Mouse (Mus musculus): Measurements from ENCODE around the gene Arl5c. TPM values are rescaled to one million over a fixed set of nuclear protein-coding genes. Genes with fewer than 3 reads are reported as not detected.

Arl5c gene
- total RNA-seq, 4 experiments from 2014 or later = 1.5 to 2.1 (median 1.7) TPM

DNA sequence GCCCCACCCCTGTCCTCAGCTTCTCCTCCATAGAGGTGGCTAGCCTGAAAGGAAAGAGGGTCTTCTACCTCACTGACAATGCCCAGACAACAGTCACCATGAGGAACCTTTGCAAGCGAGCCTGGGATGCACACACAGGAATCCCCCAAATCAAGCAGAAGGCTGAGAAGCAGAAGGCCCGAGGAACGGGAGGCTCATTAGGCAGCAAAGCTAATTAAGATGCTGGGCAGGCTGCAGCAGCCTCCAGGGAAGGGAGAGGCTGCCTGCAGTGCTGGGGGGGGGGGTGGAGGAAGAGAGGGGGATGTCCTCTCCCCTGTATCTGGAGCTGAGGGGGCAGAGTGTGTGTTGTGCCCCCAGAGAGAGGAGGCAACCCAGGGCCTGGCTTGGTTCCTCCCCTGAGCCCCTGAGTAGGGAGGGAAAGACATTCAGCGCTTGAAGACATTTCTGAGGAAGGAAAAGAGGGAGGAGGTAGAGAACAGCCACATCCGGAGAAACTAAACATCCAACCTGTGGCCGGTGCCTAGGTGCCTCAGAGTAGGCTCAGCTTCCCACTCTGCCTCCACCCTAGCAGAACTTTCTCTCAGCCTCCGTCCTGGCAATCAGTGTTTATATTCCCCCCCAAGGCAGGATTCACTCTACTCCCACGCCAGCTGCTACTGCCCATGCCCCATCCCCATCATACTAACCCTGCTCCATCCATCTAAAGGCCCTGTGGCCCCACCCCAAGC, 24.1 kb upstream of the Arl5c start:
- no peak for DNase-seq (ENCODE audit: low spot score in 2 of 2)

DNA sequence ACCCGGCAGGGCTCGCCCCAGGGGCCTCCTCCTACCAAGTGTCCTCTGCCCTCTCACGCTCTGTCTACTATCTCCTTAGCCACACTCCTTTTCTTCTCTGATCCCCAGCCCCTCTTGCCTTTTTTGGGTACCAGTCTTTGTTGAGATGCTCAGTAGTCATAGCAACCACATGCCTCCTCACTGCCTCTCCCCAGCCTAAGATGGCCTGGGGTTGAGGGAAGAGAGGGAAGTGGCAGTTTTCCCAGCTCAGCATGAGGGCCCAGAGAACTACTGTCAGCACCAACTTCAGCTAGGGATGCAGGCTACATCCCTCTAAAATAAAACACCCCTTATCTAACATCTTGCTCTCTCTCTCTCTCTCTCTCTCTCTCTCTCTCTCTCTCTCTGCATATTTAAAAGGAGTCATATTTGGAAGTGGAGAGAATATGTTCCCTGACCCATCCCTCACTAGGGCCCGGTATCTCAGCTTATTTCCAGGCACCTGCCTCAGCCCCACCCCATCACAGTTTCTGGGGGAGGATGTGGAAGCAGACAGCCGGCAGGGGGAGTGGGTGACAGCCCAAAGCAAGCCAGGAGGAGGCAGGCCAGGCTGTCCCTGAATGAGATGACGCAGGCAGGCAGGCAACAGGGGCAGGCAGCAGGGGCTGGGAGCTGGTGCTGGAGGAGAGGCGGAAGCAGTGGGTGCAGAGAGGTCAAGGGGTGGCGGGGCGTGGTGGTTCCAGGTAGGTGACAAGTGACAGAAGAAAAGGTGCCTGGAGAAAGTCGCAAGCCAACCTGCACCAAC, 23.1 kb upstream of the Arl5c start:
- DNase-seq (ENCODE audit: low spot score in 2 of 2) = peak in 1 of 2 experiments; percentile 90

DNA sequence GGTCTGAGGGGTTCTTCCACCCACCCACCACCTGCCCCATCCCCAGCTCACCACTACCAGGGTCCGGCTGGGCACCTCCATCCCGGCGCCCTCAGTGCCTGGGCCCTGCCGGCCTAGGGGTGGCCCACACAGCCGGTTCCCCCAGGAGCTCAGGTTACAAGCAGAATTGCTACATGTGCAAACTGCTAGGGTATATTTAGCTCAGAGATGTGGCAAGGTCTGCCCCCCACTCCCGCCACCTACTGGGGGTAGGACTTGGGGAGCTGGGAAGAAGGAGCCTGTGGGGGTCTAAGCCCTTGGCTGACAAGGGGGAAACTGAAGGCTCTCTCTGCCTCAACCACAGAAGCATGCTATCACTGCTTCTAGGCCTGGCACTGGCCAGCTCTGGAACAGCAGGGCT, 22.2 kb upstream of the Arl5c start:
- no peak for DNase-seq (ENCODE audit: low spot score in 2 of 2)

DNA sequence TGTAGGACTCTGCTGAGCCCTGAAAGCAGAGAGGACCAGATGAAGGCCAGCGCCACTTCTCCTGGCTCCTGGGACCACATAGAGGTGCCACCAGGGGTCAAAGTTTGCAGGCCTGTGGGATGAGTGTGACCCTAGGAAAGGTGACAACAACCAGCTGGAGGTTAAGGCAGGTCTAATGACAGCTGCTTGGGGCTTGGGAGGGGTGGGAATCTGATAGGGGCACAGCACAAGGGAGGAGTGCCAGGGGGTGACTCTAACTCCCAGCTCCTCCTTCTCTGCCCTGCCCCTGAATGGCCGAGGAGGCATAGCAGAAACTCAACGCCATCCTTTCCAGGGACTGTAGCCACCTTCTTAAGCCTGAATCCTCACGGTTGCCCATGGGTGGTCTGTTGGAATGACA, 20.8 kb upstream of the Arl5c start:
- DNase-seq (ENCODE audit: low spot score in 2 of 2) = no peak

DNA sequence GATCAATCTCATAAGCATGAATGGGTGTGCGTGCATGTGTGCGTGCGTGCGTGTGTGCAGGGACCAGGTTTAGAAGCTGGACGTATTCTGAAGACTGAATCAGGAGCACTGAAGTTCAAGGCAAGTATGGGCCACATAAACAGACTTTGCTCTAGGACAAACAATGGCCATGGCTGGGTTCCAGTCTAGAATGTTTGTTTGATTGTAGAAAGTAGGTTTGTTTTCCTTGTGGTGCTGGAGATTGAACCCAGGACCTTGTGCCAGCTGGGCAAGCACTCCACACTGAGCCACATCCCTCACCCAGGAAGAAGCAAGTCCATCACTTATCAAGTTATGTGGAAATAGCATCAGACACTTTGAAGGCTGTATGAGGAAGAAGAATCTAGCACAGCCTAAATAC, 20.2 kb upstream of the Arl5c start:
- DNase-seq (ENCODE audit: low spot score in 2 of 2) = no peak

DNA sequence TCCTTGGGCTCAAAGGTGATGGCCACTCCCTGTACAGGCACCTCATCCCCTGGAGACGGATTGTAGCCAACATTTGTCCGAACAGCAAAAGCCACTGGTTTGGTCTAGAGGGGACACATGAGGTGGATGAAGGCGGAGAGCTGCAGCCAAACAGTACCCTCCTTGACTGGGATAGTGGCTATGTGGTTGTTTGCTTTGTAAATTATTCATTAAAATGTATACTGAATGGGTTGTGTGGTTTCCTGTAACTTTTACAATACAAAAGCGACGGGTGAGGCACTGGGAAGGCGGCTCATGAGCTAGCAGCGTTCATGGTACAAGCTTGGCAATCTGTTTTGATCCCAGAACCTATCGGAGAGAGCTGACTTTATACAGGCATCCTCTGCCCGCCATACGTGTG, 16.9 kb upstream of the Arl5c start:
- no peak for DNase-seq (ENCODE audit: low spot score in 2 of 2)

DNA sequence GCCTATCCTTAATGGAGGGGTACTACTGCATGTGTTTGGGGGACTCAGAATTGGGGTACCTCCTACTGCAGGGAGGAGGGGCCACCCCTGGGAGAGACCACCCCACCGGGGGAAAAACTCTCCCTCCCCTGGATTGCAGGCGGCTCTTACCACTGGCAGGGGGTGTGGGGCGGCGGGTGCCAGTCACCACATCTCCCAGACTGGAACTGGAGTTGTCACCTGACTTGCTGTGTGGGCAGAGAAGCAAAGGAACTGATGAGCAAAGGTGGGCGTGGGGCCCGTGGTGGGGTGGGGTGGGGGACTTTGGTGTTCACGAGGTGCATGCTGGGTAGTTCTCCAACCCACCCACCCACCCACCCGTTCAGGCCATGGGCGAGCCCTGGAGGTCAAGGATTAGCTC, 15.7 kb upstream of the Arl5c start:
- DNase-seq (ENCODE audit: low spot score in 2 of 2) = no peak

DNA sequence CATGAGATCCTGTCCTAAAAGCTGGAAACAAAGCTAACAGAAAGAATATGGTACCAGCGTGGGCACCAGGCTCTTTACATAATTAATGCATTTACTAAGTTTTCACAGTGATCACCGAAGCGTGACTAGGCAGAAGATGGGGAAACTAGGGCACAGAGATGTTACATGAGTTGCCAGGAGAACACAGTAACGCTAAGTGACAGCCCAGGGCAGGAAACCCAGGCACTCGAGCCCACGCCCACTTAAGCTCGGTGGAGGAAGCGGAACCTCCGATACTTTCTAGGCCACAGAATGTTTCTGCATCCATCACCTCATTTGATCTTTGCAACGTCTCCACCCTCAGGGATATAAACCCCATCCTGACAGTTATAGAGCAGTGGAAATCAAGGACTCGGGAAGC, 12.1 kb upstream of the Arl5c start:
- DNase-seq (ENCODE audit: low spot score in 2 of 2) = no peak

DNA sequence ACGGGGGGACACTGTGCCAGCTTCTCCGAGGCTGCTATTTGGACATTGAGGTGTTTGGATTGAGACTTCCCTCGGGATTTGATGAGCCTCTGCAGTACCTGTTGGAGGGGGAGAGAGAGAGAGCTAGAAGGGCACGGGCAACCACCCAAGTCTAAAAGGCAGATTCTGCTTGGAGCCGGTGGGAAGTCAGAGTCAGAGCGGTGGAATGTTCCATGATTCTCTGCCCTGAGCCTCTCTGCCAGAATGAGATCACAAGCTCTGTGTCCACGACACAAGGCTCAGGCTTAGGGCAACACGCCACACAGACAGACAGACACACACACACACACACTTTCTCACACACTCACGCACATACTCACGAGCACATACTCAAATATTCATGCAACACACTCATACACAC, 9.7 kb upstream of the Arl5c start:
- DNase-seq (ENCODE audit: low spot score in 2 of 2) = no peak

DNA sequence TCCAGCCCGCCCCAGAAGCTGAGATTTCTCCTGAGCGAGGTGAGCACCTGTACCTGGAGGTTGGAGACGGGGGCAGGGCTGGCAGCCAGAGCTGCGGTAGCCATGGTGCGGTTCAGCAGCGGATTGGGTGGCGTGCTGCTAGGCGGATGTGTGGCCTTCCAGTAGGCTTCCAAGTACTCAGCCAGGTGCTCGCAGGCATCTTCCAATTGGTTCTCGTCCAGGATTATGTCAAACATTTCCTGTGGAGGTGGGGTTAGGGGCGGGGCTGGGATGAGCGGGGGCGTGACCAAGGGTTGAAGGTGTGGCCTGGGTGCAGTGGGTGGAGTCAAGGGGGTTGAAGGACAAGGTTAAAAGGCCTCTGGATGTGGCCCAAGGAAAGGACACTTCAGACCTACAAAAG, 9.1 kb upstream of the Arl5c start:
- no peak for DNase-seq (ENCODE audit: low spot score in 2 of 2)

DNA sequence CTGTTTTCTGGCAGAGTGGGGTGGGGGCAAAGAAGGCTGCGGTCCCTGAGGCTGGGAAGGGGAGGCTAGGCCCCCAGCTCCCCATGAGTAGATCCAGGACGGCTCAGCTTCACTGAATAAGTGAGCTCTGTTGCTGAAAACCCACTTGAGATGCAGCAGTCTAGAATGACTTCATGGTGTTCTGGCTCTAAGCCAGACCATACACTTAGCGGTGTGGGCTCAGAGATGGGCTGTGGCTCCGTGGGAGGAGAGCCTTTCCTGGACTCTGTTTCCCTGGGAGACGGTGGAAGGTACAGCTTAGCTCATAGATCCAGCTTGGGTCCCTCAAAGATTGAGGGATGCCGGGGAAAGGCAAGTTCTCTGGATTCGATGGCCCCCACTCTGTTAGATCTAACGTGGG, 8.2 kb upstream of the Arl5c start:
- peak in 1 of 2 experiments; percentile 81 for DNase-seq (ENCODE audit: low spot score in 2 of 2)

DNA sequence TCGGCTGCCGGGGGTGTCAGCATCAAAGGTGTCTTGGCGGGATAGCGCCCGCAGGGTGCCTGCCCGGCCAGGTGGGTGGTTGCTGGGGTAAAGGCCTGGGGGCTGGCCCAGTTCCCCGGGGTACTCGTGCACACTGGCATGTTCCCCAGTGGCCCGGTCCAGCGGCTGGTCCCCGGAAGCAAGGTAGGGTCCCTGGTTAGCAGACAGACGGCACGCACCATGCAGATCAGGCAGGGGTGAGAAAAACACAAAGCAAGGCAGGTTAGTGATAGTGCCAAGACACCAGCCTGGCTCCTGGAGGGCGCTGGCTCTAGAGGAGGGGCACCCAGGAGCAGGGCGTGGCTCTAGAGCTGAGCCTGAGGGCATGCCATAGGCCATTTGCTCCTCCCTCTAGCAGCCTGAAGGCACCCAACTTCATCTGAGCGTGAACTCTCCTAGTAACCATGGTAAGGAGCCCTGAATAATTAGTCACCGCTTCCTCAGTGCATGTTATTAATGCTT, 7.2 kb upstream of the Arl5c start:
- no peak for DNase-seq (ENCODE audit: low spot score in 2 of 2)

DNA sequence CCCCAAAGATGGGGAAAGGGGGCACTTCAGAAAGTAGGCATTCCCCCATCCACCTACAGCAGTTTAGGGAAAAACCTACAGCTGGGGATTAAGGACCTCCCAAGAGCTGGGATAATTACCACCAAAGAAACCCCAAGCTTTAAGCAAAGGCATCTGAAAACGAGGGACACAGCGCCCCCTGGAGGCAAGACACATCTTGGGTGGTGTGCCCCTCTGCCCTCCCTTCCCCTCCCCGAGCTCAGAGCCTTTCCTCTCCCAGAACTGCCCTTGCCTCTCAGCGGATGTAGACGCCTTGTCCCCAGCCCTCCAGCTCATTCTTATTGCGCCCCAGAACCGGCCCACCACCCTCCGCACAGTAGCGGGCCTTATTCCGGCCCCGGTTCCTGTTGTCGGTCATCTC, 6.6 kb upstream of the Arl5c start:
- peak in 1 of 2 experiments; percentile 63 for DNase-seq (ENCODE audit: low spot score in 2 of 2)

DNA sequence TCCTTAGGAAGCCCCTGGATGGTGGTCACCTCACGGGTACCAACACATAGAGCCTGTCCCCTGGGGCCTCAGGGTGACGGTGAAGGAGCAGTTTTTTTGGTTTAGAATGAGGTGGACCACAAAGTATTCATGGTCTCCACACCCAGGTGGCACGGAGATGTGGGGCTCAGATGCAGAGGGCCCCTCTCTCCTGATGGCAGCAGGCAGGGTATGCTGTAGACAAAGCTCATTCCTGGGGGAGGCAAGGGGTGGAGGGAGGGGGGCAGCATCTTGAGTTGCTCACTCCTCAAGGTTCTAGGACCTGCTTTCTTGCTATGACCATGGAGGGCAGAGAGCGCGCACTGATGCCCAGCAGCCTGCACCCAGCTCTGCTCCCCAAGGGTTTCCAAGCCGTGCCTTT, 6.0 kb upstream of the Arl5c start:
- DNase-seq (ENCODE audit: low spot score in 2 of 2) = no peak

DNA sequence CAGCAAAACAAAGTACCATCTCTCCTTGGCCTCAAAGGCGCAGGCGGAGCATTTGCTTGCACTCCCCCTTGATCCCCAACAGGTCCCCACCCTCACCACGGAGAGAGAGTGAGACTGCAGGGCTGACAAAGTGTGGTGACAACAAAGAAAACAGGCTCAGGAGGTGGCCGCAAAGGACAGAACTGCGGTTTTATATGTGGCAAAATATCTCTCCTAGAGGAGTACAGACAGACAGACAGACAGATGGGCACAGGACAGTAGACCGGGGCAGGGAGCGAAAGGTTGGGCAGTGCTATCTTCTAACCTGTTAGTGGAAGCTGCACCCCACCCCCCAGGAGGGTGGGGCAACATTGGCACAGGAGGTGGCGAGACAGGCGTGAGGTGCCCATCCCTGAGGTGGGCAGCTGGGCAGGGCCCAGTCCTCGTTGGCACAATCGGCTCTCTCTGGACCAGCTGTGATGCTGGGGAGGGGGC, 5.4 kb upstream of the Arl5c start:
- DNase-seq (ENCODE audit: low spot score in 2 of 2) = no peak

DNA sequence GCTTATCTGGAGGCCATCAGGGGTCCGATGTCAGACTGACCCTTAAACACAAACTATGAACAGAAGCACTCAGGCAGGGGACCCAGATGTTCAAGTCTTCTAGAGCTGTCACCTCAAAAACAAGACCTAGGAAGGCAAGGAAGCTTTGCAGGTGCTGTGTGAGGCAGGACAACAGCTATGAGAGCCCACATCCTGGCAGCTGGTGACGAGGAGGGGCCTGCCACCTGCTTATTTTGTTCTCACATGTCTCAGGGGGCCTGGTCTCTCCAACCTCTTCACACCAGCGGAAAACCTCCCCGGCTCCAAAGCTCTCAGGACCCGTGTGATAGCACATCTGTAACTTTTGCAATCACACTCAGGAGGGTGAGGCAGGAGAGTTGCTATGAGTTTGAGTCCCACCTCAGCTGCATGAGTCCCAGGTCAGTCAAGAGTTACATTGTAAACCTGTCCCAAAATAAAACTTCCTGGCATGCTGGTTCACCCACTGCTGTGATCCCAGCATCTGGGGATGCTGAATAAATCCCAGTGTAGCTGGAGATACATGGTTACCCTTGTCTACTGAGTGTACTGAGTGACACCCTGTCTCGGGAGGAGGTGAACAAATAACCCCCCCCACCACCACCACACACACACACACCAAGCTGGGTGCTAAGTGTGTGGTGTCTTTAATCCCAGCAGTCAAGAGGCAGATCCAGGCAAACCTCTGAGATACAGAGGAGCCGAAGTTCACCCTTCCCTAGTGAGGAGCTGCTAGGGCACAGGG, 4.6 kb upstream of the Arl5c start:
- DNase-seq (ENCODE audit: low spot score in 2 of 2) = no peak

DNA sequence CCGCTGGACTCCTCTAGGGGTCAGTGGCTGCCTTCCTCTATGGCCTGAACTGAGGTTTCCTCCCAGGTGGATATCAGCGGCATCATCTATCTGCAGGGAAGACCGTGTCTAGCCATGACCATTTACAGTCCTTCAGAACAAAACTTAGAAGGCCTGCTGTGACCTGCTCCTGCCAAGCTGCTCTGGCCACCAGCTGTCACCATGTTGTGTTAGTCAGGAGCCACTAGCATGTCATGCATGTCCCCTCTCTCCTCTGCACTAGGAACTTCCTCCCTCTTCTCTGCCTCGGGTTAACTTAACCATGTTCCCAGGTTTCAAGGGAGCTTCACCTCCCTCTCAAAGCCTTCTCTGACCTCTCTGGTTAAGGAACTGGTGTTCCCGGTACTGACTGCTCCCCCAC, 3.8 kb upstream of the Arl5c start:
- DNase-seq (ENCODE audit: low spot score in 2 of 2) = no peak

DNA sequence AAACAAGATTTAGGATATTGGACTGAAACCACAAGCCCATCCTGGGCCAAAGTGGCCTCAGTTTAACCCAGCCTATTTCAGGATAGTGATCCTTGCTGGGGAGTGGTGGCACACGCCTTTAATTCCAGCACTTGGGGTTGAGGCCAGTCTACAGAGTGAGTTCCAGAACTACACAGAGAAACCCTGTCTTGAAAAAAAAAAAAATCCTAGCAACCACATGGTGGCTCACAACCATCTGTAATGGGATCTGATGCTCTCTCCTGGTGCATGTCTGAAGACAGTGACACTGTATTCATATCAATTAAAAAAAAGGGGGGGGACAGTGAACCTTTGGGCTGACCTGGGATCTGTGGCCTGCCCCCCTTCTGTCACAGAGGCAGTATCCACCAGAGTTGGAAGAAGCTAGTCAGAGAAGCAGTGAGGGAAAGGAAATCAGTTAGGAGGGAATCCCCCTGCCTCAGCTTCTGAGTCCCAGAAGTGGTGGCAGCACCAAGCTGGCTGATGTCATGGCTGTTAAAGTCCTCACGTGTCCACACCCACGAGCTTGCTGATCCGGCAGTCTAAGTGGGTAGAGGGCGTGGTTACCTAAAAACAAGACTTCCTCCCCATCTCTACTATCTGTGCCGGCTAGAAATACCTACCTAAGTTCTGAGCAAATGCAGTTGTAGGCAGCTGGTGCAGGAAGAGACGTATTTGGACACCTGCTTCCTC, 3.1 kb upstream of the Arl5c start:
- DNase-seq (ENCODE audit: low spot score in 2 of 2) = no peak

DNA sequence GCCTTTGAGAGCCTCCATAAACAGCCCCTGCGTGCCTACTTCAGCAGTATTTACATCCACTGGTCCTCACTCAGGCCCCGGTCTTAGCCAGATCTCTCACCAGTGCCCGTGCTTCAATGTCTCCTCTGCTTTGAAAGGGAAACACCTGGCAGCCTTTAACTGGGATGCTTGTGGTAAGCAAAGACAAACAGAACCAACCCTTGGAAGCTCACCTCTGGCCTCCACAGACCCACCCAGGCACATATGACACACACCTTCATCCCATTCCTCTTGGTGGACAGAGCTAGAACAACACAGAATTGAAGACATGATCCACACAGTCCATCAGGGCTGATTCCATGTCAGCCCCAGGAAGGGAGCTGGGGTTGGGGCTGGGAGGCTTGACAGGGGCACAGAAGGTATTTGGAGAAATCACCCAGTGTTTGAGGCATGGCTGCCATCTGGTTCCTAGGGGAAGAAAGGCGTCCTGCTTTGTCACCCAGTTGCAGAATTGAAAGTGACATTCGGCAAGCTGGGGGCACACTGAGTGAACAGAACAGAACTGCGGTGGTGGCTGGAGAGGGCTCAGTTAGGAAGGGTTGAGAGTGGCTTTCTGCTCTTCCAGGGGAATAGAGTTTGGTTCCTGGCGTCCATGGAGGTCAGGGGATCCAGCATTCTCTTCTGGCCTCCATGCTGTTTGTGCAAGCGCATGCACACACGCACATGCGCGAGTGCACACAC, 2.3 kb upstream of the Arl5c start:
- no peak for DNase-seq (ENCODE audit: low spot score in 2 of 2)

DNA sequence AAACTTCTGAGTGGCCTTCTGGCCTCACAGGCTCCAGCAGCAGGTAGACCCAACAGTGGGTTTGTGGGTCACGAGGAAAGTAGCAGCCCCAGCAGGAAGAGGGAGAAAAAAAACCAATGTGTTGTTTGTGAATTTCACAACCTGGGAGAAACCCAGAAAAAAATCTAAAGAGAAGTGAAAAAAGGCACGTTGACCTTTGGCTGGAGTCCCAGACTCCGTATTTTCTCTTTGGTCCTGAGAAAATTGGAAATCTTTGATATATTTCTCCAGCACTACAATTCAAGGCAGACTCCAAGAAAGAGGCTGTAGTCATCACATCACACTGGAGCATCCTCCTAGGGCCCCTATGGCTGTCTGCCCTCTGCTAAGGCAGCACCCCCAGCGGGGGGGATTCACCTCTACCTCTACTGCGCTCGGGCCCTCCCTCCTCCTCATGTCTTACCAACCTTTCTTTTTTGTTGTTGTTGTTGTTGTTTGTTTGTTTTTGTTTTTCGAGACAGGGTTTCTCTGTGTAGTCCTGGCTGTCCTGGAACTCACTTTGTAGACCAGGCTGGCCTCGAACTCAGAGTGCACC, 1.5 kb upstream of the Arl5c start:
- no peak for DNase-seq (ENCODE audit: low spot score in 2 of 2)
